Mouse (Mus musculus) kidney, embryonic 14.5 days (tissue): ENCODE results near the gene Mgme1. TPM values are rescaled to one million over a fixed set of nuclear protein-coding genes. Genes with fewer than 3 reads are reported as not detected.

Experiments
- ATAC-seq: fragments of 200-750 bp; cut with Nextera tagmentation; 2 replicates; pipeline ENCODE4 v1.8.0; 2017; ENCODE audit warnings: moderate number of reproducible peaks, mild to moderate bottlenecking, moderate TSS enrichment, moderate library complexity; ENCODE audit not compliant: low FRiP score, low TSS enrichment
- H3K27ac ChIP-seq: fragments of 300-500 bp; sonication (generic); 2 replicates; pipeline ENCODE4 v1.5.1; 2014; ENCODE audit warnings: low read depth, mild to moderate bottlenecking, low read length, moderate library complexity, mixed read lengths
- H3K27me3 ChIP-seq: fragments of 300-500 bp; sonication (generic); 2 replicates; pipeline ENCODE4 v1.6.1; 2014; ENCODE audit warnings: mild to moderate bottlenecking, low read length; ENCODE audit not compliant: control insufficient read depth, insufficient read depth
- H3K36me3 ChIP-seq: fragments of 300-500 bp; sonication (generic); 2 replicates; pipeline ENCODE4 v1.6.1; 2014; ENCODE audit warnings: low read length, mixed read lengths; ENCODE audit not compliant: control insufficient read depth, insufficient read depth
- H3K4me1 ChIP-seq: fragments of 300-500 bp; sonication (generic); 2 replicates; pipeline ENCODE4 v1.6.1; 2014; ENCODE audit warnings: low read length, mixed read lengths; ENCODE audit not compliant: control insufficient read depth, insufficient read depth
- H3K4me2 ChIP-seq: fragments of 300-500 bp; sonication (generic); replicated peaks from 2 replicates; pipeline ENCODE4 v1.6.1; 2014; ENCODE audit warnings: low read depth, mild to moderate bottlenecking, low read length
- H3K4me3 ChIP-seq: fragments of 300-500 bp; sonication (generic); 2 replicates; pipeline ENCODE4 v1.5.1; 2014; ENCODE audit warnings: mild to moderate bottlenecking, low read length
- H3K9ac ChIP-seq: fragments of 300-500 bp; sonication (generic); 2 replicates; pipeline ENCODE4 v1.6.1; 2014; ENCODE audit warnings: low read depth, mild to moderate bottlenecking, low read length, moderate library complexity
- H3K9me3 ChIP-seq: fragments of 300-500 bp; sonication (generic); 2 replicates; pipeline ENCODE4 v1.6.1; 2016; ENCODE audit warnings: low read length; ENCODE audit not compliant: control insufficient read depth
- WGBS: fragments of 180-500 bp; shearing (Covaris S2); extraction: QIAGEN DNeasy Blood & Tissue Kit; methylation state at CpG from one replicate; pipeline ENCODE4 v1.1.7; 2014; 5-methylcytosine and 5-hydroxymethylcytosine counted together
- polyA plus RNA-seq: library from polyadenylated mRNA; unstranded; fragments of >200 nt; fragmentation: Nextera tagmentation; extraction: Ambion mirVana; gene quantifications from 2 replicates; pipeline ENCODE4 v1.2.1, GENCODE M21; 2014

The Mgme1 gene
- polyA plus RNA-seq, 1 experiment from 2014 or later, result 21.9 TPM

DNA sequence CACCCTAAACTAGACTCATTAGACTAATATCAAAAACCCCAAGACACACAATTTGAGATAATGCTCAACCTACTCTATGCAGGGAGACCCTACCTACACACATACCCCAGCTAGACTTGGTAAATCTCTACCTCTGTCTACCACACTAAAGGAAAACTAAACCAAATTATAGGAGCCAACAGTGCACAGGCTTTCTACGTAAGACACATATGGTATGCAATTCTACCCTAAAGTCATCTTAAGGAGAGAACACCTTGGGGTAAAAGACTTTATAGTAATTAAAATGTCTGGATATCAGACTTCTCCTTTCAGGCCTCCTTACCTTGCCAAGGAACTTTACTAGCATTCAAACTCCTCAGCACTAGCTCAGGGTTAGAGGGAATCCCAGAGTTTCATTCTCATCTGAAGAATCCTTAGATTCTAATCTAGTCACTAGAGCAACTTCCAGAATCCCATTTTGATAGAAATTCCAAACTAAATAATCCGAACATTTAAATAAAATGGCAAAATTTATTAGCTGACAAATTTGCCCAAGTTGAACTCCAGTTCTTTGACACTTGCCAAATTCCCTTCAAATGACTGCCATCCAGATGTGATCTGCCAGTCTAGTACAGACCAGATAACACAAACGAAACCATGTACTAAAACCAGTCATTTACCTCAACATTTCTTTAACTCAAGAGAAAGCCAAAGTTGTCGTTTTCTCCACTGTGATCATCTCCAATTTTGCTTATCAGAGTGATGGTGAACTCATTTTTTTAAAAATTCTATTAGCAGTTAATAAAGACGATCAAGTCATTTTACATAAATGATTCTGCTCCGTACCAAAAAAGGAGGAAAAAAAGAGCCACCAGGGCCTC, 1.8 kb upstream of the Mgme1 start:
- Histone ChIP-seq H3K9me3 (no peaks in the 10 kb centered on the region), H3K4me3 (peak overlapping the region; percentile 95), H3K9ac (peak overlapping the region; percentile 98; the same call in 1 of the 2 replicates), H3K27ac (no peak overlapping the region), H3K4me1 (peaks cover 37% of the 10 kb centered on the region), H3K4me2 (peak overlapping the region; percentile 72), H3K36me3 (peaks cover 17% of the 10 kb centered on the region; the same call in 1 of the 2 replicates), H3K27me3 (no peaks in the 10 kb centered on the region)
- 4% methylated on average over 6 of the region's 6 CpGs for WGBS
- no peak for ATAC-seq

DNA sequence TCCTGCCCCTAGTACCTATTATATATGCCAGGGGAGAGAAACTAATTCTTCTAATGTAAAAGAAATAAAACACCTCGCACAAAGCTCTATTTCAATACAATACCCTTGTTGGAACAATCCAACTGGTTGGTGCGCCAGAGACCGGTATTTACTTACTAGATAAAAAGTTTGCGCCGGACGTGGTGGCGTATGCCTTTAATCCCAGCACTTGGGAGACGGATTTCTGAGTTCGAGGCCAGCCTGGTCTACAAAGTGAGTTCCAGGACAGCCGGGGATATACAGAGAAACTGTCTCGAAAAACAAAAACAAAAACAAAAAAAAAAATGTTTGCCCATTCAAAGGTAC, 1.2 kb upstream of the Mgme1 start:
- Histone ChIP-seq H3K4me2 (peak overlapping the region; percentile 72), H3K27ac (no peak overlapping the region), H3K36me3 (peaks cover 12% of the 10 kb centered on the region; the same call in 1 of the 2 replicates), H3K27me3 (no peaks in the 10 kb centered on the region), H3K9ac (peak overlapping the region; percentile 98), H3K9me3 (no peaks in the 10 kb centered on the region), H3K4me1 (peaks cover 37% of the 10 kb centered on the region), H3K4me3 (peak overlapping the region; percentile 95)
- ATAC-seq, result no peak
- under 1% methylated on average over 11 of the region's 11 CpGs for WGBS

DNA sequence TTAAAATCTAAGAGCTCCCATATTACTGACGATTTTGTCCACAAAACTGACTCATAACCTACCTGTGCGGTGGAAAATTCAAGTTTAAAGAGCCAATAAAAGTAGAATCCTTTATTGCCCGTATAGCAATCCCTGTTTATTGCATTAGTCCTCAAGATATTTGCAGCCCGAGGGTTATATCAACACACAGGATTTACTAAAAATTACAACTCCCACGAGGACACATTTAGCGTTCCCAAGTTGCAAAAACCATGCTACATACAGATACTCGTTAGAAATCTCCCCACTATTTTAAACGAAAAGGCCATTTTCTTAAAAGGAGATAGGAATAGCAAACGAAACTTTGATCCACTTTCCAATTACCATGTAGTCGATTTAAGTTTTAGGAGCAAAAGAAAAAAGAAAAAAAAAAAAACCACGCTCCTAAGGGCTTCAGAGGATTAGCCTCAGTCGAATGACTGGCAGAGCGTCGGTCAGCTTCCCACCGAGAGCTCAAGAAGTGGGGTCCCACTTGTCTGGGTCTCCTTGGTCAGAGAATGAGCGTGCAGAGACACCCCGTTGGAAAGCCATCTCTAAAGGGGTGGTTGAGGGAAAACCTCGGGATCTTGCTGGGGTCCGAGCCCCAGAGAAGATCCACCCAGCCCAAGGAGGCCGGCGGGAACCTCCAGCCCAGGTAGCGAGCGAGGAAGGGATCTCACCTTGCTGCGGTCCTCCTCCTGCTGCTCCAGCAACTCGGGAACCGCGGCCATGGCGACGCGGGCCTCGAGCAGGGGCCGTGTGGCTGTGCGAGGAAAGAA, 586 bp upstream of the Mgme1 start:
- H3K9ac ChIP-seq, result peak overlapping the region; percentile 98
- no peaks in the 10 kb centered on the region for H3K9me3 ChIP-seq
- peak overlapping the region; percentile 94 for H3K27ac ChIP-seq
- no peak for ATAC-seq
- peaks cover 42% of the 10 kb centered on the region for H3K4me1 ChIP-seq
- H3K36me3 ChIP-seq, result peaks cover 10% of the 10 kb centered on the region; the same call in 1 of the 2 replicates
- H3K4me3 ChIP-seq, result peak overlapping the region; percentile 95
- under 1% methylated on average over 33 of the region's 33 CpGs for WGBS
- H3K4me2 ChIP-seq, result peak overlapping the region; percentile 72
- no peaks in the 10 kb centered on the region for H3K27me3 ChIP-seq

DNA sequence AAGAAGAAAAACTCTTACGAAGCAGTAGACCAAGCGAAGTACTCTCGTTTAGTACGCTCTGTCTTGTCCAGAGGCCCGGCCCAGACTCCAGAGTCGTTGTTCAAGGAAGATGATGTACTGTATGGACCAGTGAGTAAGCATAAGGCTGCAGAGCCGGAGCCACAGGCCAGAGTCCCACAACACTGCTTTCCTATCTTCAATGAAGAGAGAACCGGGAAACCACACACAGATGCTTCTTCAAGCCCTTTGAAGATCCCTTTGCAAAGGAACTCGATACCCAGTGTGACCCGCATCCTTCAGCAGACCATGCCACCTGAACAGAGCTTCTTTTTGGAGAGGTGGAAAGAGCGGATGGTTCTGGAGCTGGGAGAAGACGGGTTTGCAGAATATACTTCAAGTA, 1.6 kb downstream of the Mgme1 start:
- no peak overlapping the region for H3K9ac ChIP-seq
- no peaks in the 10 kb centered on the region for H3K27me3 ChIP-seq
- WGBS, result 86% methylated on average over 12 of the region's 12 CpGs
- no peak overlapping the region for H3K4me2 ChIP-seq
- H3K36me3 ChIP-seq, result peaks cover 9% of the 10 kb centered on the region; the same call in 1 of the 2 replicates
- H3K9me3 ChIP-seq, result no peaks in the 10 kb centered on the region
- ATAC-seq, result no peak
- H3K27ac ChIP-seq, result no peak overlapping the region
- no peak overlapping the region for H3K4me3 ChIP-seq
- H3K4me1 ChIP-seq, result peaks cover 27% of the 10 kb centered on the region

DNA sequence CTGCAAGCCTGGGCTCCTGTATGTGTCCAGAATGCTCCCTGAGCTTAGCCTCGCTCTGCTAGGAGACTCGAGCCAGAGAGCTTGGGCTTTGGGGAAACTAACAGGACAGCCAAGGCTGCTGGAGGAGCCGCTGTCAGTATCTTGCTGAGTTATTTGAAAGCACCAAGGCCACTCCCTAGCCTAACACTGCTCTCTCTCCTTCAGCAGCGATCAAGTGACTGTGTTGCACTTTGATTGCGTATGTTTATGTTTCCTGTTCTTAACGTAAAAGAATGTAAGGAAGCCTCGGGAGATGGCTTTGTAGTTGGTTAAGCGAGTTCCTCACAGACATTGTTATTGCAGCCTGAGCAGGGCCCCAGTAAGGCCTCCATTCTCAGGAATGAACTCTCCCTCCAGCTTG, 4.3 kb downstream of the Mgme1 start:
- Histone ChIP-seq H3K4me2 (peak overlapping the region; percentile 22; the same call in 1 of the 2 replicates), H3K9ac (peak overlapping the region; percentile 23; the same call in 1 of the 2 replicates)
- WGBS, result 34% methylated on average over 8 of the region's 8 CpGs

DNA sequence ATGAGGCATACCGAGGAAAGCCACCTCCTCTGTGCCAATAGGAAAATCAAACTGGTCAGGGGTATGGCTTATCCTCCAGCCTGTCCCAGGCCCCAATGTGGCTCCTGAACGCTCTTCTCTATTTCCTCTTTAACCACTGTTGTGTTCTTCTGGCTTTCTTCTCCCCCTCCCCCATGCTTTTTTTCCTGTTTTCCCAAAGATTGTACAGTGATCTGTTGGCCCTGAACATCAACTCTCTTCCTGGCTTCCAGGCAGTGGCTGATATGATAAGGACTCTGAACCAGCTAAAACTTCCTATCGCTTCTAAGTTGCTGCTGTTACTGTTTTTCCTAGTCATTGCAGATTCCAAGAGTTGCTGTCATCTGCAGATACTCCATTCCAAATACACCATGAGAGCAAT, 6.4 kb downstream of the Mgme1 start:
- peaks cover 28% of the 10 kb centered on the region for H3K36me3 ChIP-seq
- no peaks in the 10 kb centered on the region for H3K27me3 ChIP-seq
- WGBS, result 84% methylated on average over 3 of the region's 3 CpGs
- no peak overlapping the region for H3K27ac ChIP-seq
- H3K9me3 ChIP-seq, result no peaks in the 10 kb centered on the region
- no peak overlapping the region for H3K4me3 ChIP-seq
- no peak overlapping the region for H3K4me2 ChIP-seq
- H3K9ac ChIP-seq, result no peak overlapping the region
- peaks cover 7% of the 10 kb centered on the region; the same call in 1 of the 2 replicates for H3K4me1 ChIP-seq
- no peak for ATAC-seq

More for the DNA sequence above, 4.3 kb downstream of the Mgme1 start:
- Histone ChIP-seq H3K4me3 (no peak overlapping the region), H3K27ac (peak overlapping the region; percentile 61; the same call in 1 of the 2 replicates), H3K9me3 (no peaks in the 10 kb centered on the region), H3K36me3 (peaks cover 24% of the 10 kb centered on the region), H3K27me3 (no peaks in the 10 kb centered on the region), H3K4me1 (peaks cover 7% of the 10 kb centered on the region; the same call in 1 of the 2 replicates)
- no peak for ATAC-seq

DNA sequence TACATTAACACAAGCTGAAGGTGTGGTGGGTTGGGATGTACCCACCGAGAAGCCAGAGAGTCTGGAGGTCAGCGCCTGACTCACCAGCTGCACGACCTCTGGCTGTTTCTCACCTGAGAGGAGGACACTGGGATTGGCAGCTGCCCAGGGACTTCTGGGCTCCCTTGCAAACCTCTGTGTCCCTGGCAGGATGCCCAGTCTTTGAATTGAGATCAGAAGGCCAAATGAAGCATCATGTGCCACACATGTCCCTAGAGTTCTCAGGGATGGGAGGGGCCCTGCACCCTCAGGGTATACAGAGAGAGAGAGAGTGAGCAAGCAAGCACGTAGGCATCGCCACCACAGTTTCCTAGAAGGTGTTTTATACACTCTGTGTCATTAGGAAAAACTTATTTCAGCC, 9.3 kb downstream of the Mgme1 start:
- Histone ChIP-seq H3K27ac (no peak overlapping the region), H3K9ac (no peak overlapping the region), H3K4me2 (no peak overlapping the region), H3K36me3 (peaks cover 28% of the 10 kb centered on the region), H3K9me3 (no peaks in the 10 kb centered on the region), H3K4me1 (peaks cover 5% of the 10 kb centered on the region; the same call in 1 of the 2 replicates), H3K4me3 (no peak overlapping the region), H3K27me3 (no peaks in the 10 kb centered on the region)
- no peak for ATAC-seq
- 78% methylated on average over 5 of the region's 5 CpGs for WGBS

GRCm38 (mm10) chr2:144280568-144280967, 10.1 kb downstream of the Mgme1 start:
- no peak overlapping the region for H3K4me2 ChIP-seq
- H3K9ac ChIP-seq, result no peak overlapping the region
- peak; percentile 28 for ATAC-seq
- no peaks in the 10 kb centered on the region for H3K9me3 ChIP-seq
- H3K27me3 ChIP-seq, result no peaks in the 10 kb centered on the region
- H3K4me1 ChIP-seq, result peaks cover 3% of the 10 kb centered on the region
- peaks cover 28% of the 10 kb centered on the region for H3K36me3 ChIP-seq
- no peak overlapping the region for H3K27ac ChIP-seq
- no peak overlapping the region for H3K4me3 ChIP-seq
- WGBS, result 51% methylated on average over 3 of the region's 3 CpGs
